Mouse (Mus musculus): ENCODE results near the gene Tcte2.

Tcte2 gene

GRCm38 (mm10) chr17:13715511-13715910, 46.1 kb downstream of the Tcte2 start:
- DNase-seq: no peak

GRCm38 (mm10) chr17:13714654-13715053, 47.0 kb downstream of the Tcte2 start:
- peak in 1 of 2 experiments; percentile 40 for DNase-seq

- DNase-seq: no peak
Measured at GRCm38 (mm10) chr17:13714128-13714527, 47.5 kb downstream of the Tcte2 start.

GRCm38 (mm10) chr17:13712518-13712917, 49.1 kb downstream of the Tcte2 start:
- no peak for DNase-seq

GRCm38 (mm10) chr17:13712116-13712515, 49.5 kb downstream of the Tcte2 start:
- no peak for DNase-seq

GRCm38 (mm10) chr17:13711173-13711572, 50.5 kb downstream of the Tcte2 start:
- no peak for DNase-seq

- peak in 1 of 2 experiments; percentile 20 for DNase-seq
Measured at GRCm38 (mm10) chr17:13705481-13705921, 56.1 kb downstream of the Tcte2 start.

GRCm38 (mm10) chr17:13703611-13704320, 57.9 kb downstream of the Tcte2 start:
- no peak for DNase-seq

GRCm38 (mm10) chr17:13700131-13701016, 61.3 kb downstream of the Tcte2 start:
- peak; percentile 72 to 84 for DNase-seq

- DNase-seq: peak in 1 of 2 experiments; percentile 48
Measured at GRCm38 (mm10) chr17:13699716-13700115, 61.9 kb downstream of the Tcte2 start.

GRCm38 (mm10) chr17:13698194-13698593, 63.4 kb downstream of the Tcte2 start:
- DNase-seq: no peak

GRCm38 (mm10) chr17:13697646-13698045, 64.0 kb downstream of the Tcte2 start:
- DNase-seq: no peak

- no peak for DNase-seq
Measured at GRCm38 (mm10) chr17:13695881-13696280, 65.7 kb downstream of the Tcte2 start.

- DNase-seq: no peak
Measured at GRCm38 (mm10) chr17:13695211-13695610, 66.4 kb downstream of the Tcte2 start.

GRCm38 (mm10) chr17:13694181-13694580, 67.4 kb downstream of the Tcte2 start:
- no peak for DNase-seq

- peak; percentile 37 to 58 for DNase-seq
Measured at GRCm38 (mm10) chr17:13687656-13688055, 74.0 kb downstream of the Tcte2 start.

- DNase-seq: no peak
Measured at GRCm38 (mm10) chr17:13687086-13687485, 74.5 kb downstream of the Tcte2 start.

- DNase-seq: no peak
Measured at GRCm38 (mm10) chr17:13685621-13686020, 76.0 kb downstream of the Tcte2 start.

GRCm38 (mm10) chr17:13684256-13684655, 77.4 kb downstream of the Tcte2 start:
- no peak for DNase-seq

- DNase-seq: peak; percentile 65 to 77
Measured at GRCm38 (mm10) chr17:13683411-13684174, 78.0 kb downstream of the Tcte2 start.

GRCm38 (mm10) chr17:13683027-13683410, 78.6 kb downstream of the Tcte2 start:
- no peak for DNase-seq

- DNase-seq: peak; percentile 33 to 42
Measured at GRCm38 (mm10) chr17:13682378-13683026, 79.1 kb downstream of the Tcte2 start.

Data from kidney, postnatal 4 days (tissue).